Mouse (Mus musculus) kidney, postnatal 0 days (tissue): ENCODE data around the gene Prm1. TPM values are rescaled to one million over a fixed set of nuclear protein-coding genes. Genes with fewer than 3 reads are reported as not detected.

Experiments
- ATAC-seq: fragments of 200-750 bp; cut with Nextera tagmentation; replicated peaks from 2 replicates; pipeline ENCODE4 v1.8.0; 2017; ENCODE audit warnings: low read depth, moderate number of reproducible peaks, moderate TSS enrichment, moderate library complexity; ENCODE audit not compliant: low FRiP score
- DNase-seq: peaks from one replicate; pipeline ENCODE4 v3.0.0-alpha.2; 2016; ENCODE audit warnings: low spot score
- H3K27ac ChIP-seq: fragments of 300-500 bp; sonication (generic); 2 replicates; pipeline ENCODE4 v1.5.1; 2014; ENCODE audit warnings: mild to moderate bottlenecking
- H3K27me3 ChIP-seq: fragments of 300-500 bp; sonication (generic); 2 replicates; pipeline ENCODE4 v1.6.1; 2014; ENCODE audit warnings: low read length, mixed read lengths; ENCODE audit not compliant: insufficient read depth
- H3K36me3 ChIP-seq: fragments of 300-500 bp; sonication (generic); 2 replicates; pipeline ENCODE4 v1.6.1; 2014; ENCODE audit warnings: low read length, mixed read lengths; ENCODE audit not compliant: insufficient read depth
- H3K4me1 ChIP-seq: fragments of 300-500 bp; sonication (generic); replicated peaks from 2 replicates; pipeline ENCODE4 v1.6.1; 2014; ENCODE audit warnings: antibody characterized with exemption, low read length, mixed read lengths; ENCODE audit not compliant: insufficient read depth
- H3K4me2 ChIP-seq: fragments of 300-500 bp; sonication (generic); 2 replicates; pipeline ENCODE4 v1.6.1; 2014; ENCODE audit warnings: mild to moderate bottlenecking, low read length, moderate library complexity, mixed read lengths
- H3K4me3 ChIP-seq: fragments of 300-500 bp; sonication (generic); replicated peaks from 2 replicates; pipeline ENCODE4 v1.5.1; 2014; ENCODE audit warnings: low read depth, low read length
- H3K9ac ChIP-seq: fragments of 300-500 bp; sonication (generic); 2 replicates; pipeline ENCODE4 v1.6.1; 2014; ENCODE audit warnings: low read depth, low read length
- H3K9me3 ChIP-seq: fragments of 300-500 bp; sonication (generic); replicated peaks from 2 replicates; pipeline ENCODE4 v1.6.1; 2016; ENCODE audit warnings: low read length, inconsistent platforms, mixed read lengths
- CTCF ChIP-seq: IDR thresholded peaks from 2 replicates; pipeline ENCODE4 v1.5.1; 2016; ENCODE audit warnings: antibody characterized with exemption, low read depth, mild to moderate bottlenecking, moderate library complexity
- WGBS: fragments of 180-500 bp; shearing (Covaris S2); extraction: QIAGEN DNeasy Blood & Tissue Kit; methylation state at CpG from one replicate; pipeline ENCODE4 v1.1.7; 2014; 5-methylcytosine and 5-hydroxymethylcytosine counted together
- polyA plus RNA-seq: library from polyadenylated mRNA; unstranded; fragments of >200 nt; fragmentation: Nextera tagmentation; extraction: Ambion mirVana; gene quantifications from 2 replicates; pipeline ENCODE4 v1.2.1, GENCODE M21; 2015

The Prm1 gene
- polyA plus RNA-seq, 1 experiment from 2014 or later, result not detected

DNA sequence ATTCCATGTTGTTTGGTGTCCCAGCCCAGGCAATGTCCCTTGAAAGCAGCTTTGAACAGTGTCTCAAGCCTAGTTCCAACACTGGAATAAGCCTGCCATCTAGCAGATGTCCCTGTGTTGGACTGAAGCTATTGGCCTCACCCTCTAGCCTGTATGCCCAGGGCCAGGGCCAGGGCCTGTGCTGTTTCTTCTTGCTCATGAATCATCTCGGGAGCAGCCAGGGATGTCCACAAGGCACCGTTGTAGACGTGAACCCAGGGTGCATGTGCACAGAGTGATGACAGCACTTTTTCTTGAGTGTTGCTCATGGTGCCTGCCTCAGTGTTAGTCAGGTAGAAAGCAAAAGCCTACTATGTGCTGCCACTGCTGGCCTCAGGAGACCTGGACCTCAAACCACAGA, 31.6 kb upstream of the Prm1 start:
- DNase-seq (no peak), ATAC-seq (no peak)
- no peak overlapping the region for H3K27ac ChIP-seq
- H3K4me1 ChIP-seq, result peaks cover 6% of the 10 kb centered on the region; the same call in 1 of the 2 replicates
- H3K9me3 ChIP-seq, result no peaks in the 10 kb centered on the region
- no peaks in the 10 kb centered on the region for H3K27me3 ChIP-seq
- H3K4me3 ChIP-seq, result no peak overlapping the region
- no peak overlapping the region for H3K4me2 ChIP-seq
- WGBS, result 67% methylated on average over 3 of the region's 3 CpGs
- no peaks in the 10 kb centered on the region for H3K36me3 ChIP-seq
- TF ChIP-seq CTCF, result no peak
- no peak overlapping the region for H3K9ac ChIP-seq

DNA sequence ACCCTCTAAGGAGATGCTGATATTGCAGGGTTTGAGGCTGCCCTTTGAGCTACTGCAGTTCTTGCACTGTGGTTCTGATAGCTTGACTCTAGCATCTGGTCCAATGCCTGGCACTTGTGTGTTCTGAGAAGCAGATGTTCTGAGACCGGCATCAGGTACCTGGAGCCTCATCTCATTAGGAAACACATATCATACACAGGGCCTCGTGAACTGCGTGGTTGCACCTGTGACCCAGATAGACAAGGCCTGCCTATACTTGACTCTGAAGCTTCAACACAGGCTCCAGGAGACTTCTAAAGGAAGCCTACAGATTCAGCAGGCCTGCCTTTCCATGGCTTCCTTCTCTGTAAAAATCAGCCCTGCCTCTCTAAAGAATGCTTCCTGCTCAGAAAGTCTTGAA, 30.7 kb upstream of the Prm1 start:
- 92% methylated on average over 3 of the region's 3 CpGs for WGBS
- no peak for TF ChIP-seq CTCF

DNA sequence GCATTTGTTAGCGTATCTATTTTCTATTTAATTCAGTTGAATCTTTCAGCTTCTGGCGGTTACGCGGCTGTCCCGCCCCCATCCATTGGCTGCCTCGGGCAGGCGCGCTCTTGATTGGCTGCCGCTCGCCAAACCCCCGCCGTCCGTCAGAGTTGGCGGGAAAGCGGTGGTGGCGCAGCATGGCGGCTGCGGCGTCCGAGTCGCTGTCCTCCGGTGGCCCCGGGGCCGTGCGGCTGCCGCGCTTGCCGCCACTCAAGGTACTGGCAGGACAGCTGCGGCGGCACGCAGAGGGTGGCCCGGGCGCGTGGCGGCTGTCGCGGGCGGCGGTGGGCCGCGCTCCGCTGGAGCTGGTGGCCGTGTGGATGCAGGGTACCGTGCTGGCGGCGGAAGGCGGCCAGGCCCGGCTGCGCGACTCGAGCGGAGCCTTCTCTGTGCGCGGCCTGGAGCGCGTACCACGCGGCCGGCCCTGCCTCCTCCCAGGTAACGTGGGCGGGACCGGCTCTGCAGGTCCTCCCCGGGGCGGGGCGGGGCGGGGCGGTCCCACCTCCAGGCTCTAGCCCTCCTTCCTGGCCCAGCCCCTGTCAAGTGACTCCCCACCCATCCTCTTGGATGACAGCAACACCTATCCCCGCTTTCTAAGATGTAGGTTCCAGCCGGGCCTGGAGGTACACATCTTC, 29.4 kb upstream of the Prm1 start, which contains the start of gene Rmi2:
Gene Rmi2 (plus strand): TSS at position 149 of the 677 bp plus-strand sequence.
- Histone ChIP-seq H3K27ac (peak within 1 kb of the TSS; percentile 77), H3K4me2 (peak within 1 kb of the TSS; percentile 94), H3K36me3 (no peaks in the 10 kb centered on the region), H3K9me3 (no peaks in the 10 kb centered on the region), H3K4me1 (peaks cover 6% of the 10 kb centered on the region; the same call in 1 of the 2 replicates), H3K9ac (peak within 1 kb of the TSS; percentile 76), H3K4me3 (peak within 1 kb of the TSS; percentile 72), H3K27me3 (no peaks in the 10 kb centered on the region)
- DNase-seq (peak; percentile 93), ATAC-seq (peak; percentile 90)
- under 1% methylated on average over 56 of the region's 69 CpGs for WGBS
- no peak for TF ChIP-seq CTCF

More for the DNA sequence above, 30.7 kb upstream of the Prm1 start:
- no peak overlapping the region for H3K27ac ChIP-seq
- peaks cover 6% of the 10 kb centered on the region; the same call in 1 of the 2 replicates for H3K4me1 ChIP-seq
- no peaks in the 10 kb centered on the region for H3K27me3 ChIP-seq
- no peak overlapping the region for H3K9ac ChIP-seq
- ATAC-seq (no peak), DNase-seq (no peak)
- no peak overlapping the region for H3K4me3 ChIP-seq
- H3K36me3 ChIP-seq, result no peaks in the 10 kb centered on the region
- H3K4me2 ChIP-seq, result no peak overlapping the region
- no peaks in the 10 kb centered on the region for H3K9me3 ChIP-seq

DNA sequence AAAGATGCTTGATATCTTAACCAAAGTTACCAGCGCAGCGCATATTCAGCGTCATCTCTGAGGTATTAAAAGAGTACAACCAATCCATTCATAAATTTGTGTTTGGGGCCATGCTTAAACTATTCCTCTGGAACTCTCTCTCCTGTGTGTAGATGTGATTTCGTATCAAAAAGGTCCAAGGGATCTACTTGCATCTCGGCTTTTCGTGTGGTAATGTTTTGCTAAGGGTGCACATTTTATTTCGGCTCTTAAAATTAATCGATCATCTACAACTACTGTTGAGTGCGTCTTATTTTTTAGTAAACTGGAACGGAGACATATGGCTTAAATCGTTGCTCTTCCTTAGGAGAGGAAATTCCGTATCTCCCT, 28.9 kb upstream of the Prm1 start:
- H3K4me2 ChIP-seq, result peak overlapping the region; percentile 94
- peaks cover 6% of the 10 kb centered on the region; the same call in 1 of the 2 replicates for H3K4me1 ChIP-seq
- H3K4me3 ChIP-seq, result peak overlapping the region; percentile 72
- 6% methylated on average over 12 of the region's 12 CpGs for WGBS
- no peaks in the 10 kb centered on the region for H3K36me3 ChIP-seq
- TF ChIP-seq CTCF, result no peak
- no peak overlapping the region for H3K27ac ChIP-seq
- H3K9me3 ChIP-seq, result no peaks in the 10 kb centered on the region
- no peaks in the 10 kb centered on the region for H3K27me3 ChIP-seq
- ATAC-seq (no peak), DNase-seq (no peak)
- 0 out of 2 replicates have a peak overlapping the region, but pooled peaks have one; percentile 76 for H3K9ac ChIP-seq

DNA sequence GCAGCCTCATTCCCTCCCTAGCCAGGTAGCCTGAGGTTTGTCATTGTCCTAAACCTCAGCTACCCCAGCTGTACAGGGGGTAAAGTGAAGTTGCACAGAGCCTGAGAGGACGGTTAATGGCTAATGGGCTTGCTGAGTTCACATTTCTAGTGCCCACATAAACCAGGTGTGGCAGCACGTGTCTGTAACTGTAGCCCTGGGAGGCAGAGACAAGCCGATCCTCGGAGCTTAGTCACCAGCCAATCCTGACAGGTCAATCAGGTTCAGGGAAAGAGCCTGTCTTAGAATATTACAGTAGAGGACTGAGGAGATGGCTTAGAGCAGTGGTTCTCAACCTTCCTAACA, 22.8 kb upstream of the Prm1 start:
- Histone ChIP-seq H3K4me1 (no peaks in the 10 kb centered on the region), H3K4me2 (no peak overlapping the region), H3K9ac (no peak overlapping the region), H3K36me3 (no peaks in the 10 kb centered on the region), H3K27me3 (no peaks in the 10 kb centered on the region), H3K27ac (no peak overlapping the region), H3K9me3 (no peaks in the 10 kb centered on the region), H3K4me3 (no peak overlapping the region)
- DNase-seq (no peak), ATAC-seq (no peak; the same call in 1 of the 2 replicates)
- 55% methylated on average over 4 of the region's 4 CpGs for WGBS
- TF ChIP-seq CTCF, result no peak

DNA sequence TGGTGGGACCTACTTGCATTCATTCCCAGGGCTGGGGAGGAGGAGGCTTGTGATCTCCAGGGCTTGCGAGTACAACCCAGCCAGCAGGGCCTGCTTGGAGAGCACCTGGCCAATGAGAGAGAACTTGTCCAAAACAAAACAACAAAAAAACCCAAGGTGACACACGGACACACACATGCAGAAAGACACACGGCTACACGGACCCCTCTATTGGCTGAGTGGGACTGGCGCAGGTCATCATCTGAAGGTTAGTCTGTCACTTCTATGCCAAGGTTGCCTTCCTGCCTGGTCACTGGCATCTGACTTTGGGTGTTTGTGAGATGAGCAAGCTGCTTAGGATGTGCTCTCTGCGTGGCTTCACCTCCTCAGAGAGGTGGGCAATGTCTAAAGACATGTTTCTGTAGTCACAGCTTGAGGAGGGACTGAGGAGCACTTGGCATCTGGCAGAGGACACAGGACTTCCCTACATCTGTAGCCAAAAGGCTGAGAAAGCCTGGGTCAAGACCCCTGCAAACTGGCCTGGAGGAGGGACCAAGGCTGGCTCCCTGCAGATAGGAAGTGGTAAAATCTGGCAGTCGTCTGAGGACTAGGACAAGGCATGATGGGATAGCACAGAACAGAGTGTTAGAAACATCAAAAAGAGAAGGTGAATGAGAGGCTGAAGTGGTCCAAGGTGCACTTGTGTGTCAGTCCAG, 22.3 kb upstream of the Prm1 start:
- no peaks in the 10 kb centered on the region for H3K36me3 ChIP-seq
- H3K27ac ChIP-seq, result no peak overlapping the region
- H3K9me3 ChIP-seq, result no peaks in the 10 kb centered on the region
- 76% methylated on average over 7 of the region's 7 CpGs for WGBS
- no peak overlapping the region for H3K9ac ChIP-seq
- H3K4me1 ChIP-seq, result no peaks in the 10 kb centered on the region
- H3K27me3 ChIP-seq, result no peaks in the 10 kb centered on the region
- no peak overlapping the region for H3K4me2 ChIP-seq
- ATAC-seq (no peak), DNase-seq (no peak)
- no peak for TF ChIP-seq CTCF
- no peak overlapping the region for H3K4me3 ChIP-seq
